Mouse (Mus musculus) CH12.LX (cell line): ENCODE data around the gene Map3k14.

ENCODE experiments used
- CTCF ChIP-seq, 2 experiments: IDR thresholded peaks in 1 of 2; conservative IDR thresholded peaks in 1 of 2; 2 replicates each; pipeline ENCODE4 v1.5.1; 2011 to 2012; ENCODE audit warnings: low read depth in 2 of 2, low read length in 2 of 2, improper control_type of control experiment in 1 of 2, inconsistent platforms in 1 of 2, mild to moderate bottlenecking in 1 of 2, moderate library complexity in 1 of 2
- E2F4 ChIP-seq: IDR thresholded peaks from 2 replicates; pipeline ENCODE4 v1.6.1; 2011; ENCODE audit warnings: low read depth, low read length, improper control_type of control experiment; ENCODE audit not compliant: insufficient replicate concordance
- EP300 ChIP-seq: IDR thresholded peaks from 2 replicates; pipeline ENCODE4 v1.6.1; 2011; ENCODE audit warnings: low read length, improper control_type of control experiment
- JUND ChIP-seq: conservative IDR thresholded peaks from 2 replicates; pipeline ENCODE4 v1.6.1; 2011; ENCODE audit warnings: low read depth, low read length, improper control_type of control experiment
- POLR2A ChIP-seq: IDR thresholded peaks from 2 replicates; pipeline ENCODE4 v1.6.1; 2011; ENCODE audit warnings: low read depth, mild to moderate bottlenecking, improper control_type of control experiment, low read length
- RAD21 ChIP-seq: IDR thresholded peaks from 2 replicates; pipeline ENCODE4 v1.6.1; 2011; ENCODE audit warnings: low read depth, mild to moderate bottlenecking, low read length, improper control_type of control experiment, moderate library complexity
- TBP ChIP-seq: conservative IDR thresholded peaks from 2 replicates; pipeline ENCODE4 v1.6.1; 2011; ENCODE audit warnings: low read depth, low read length, improper control_type of control experiment
- TCF12 ChIP-seq: IDR thresholded peaks from 2 replicates; pipeline ENCODE4 v1.6.1; 2014; ENCODE audit warnings: low read depth, mild to moderate bottlenecking, inconsistent platforms, low read length, improper control_type of control experiment
- UBTF ChIP-seq: IDR thresholded peaks from 2 replicates; pipeline ENCODE4 v1.6.1; 2012; ENCODE audit warnings: low read depth, mild to moderate bottlenecking, inconsistent platforms, low read length, improper control_type of control experiment, moderate library complexity
- USF1 ChIP-seq: IDR thresholded peaks from 2 replicates; pipeline ENCODE4 v1.6.1; 2014; ENCODE audit warnings: low read depth, mild to moderate bottlenecking, inconsistent platforms, low read length, improper control_type of control experiment
- USF2 ChIP-seq: conservative IDR thresholded peaks from 2 replicates; pipeline ENCODE4 v1.6.1; 2011; ENCODE audit warnings: low read depth, low read length, improper control_type of control experiment

DNA sequence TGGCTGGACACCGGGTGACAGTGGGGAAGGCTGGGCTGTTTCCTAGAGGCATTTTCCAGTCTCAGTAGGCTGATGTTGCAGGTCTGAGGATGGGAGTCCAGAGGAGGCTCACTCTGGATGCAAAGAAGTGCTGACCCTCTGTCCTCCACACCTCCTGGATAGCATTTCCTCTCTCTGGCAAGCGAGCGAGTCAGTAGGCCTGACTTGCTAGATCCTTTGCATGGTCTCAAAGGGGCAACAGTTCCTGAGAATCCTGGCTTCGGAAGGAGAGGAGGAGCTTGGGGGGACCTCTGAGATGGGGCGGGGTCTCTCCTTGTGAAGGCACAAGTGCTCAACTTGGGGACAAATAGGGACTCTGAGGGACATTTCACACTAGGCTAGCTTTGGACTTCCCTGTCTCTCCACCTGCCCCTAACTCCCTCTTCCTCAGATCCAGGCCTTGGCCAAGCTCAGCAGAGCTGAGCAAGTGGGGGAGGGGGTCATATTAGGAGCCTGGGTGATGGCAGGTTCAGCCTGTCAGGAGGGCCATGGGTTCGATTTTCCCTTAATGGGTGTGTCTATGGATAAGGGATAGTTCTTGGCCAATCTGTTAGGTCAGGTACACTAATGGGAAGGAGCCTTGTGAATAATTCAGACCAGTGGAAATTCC is 94.8 kb downstream of the Map3k14 start:
- TF ChIP-seq TCF12 (peak; percentile 12; the same call in 1 of the 2 replicates), CTCF (conservative IDR thresholded peaks at IDR 0.05 in 1 of 2, IDR thresholded peaks at IDR 0.05 in 1 of 2; ENCODE audit: low read depth in 2 of 2, low read length in 2 of 2) (no peak), EP300 (no peak; the same call in 1 of the 2 replicates), JUND (no peak), POLR2A (peak; percentile 64), UBTF (peak; percentile 6; the same call in 1 of the 2 replicates), USF2 (no peak), TBP (no peak), E2F4 (no peak), RAD21 (no peak), USF1 (no peak)
